Mouse (Mus musculus): ENCODE results near the gene Myo5a.

DNA sequence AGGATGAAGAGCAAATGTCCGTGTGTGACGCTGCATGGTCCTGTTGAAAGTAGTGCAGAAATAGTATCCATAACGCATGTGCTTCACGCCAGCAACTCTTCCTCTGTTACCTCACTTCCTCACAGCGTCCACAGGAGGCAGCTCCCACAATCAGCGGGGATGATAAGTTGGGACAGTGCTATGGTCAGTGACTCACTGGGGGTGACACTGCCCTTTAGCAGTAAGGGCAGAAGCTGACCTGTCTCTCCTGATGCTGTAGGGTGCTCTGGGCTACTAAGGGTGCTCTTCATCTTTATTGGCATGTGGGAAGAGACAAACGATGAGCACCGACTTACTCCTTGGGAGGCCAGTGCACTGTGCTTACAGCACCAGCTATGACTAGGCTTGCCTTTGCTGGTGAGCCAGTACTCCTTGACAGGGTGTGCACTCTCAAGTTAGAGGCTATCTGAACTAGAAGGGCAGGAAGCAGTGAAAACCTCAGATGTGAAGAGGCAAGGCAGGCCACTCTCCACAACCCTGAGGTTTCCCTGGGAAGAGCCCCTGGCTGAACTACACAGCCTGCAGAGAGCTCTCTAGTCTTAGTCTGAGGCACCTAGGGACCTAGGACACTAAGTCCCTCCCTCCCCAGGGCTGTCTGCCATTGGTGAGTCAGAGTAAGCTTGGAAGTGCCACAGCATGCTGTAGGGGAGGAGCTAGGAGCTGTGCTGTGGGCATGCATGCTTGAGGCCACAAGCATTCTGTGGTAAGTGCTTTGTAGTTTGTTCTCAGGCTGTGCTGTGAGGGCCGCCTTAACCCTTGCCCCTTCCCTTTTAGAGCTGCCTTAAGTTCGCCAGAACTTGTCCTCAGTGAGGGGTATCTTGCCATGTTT is 150.8 kb downstream of the Myo5a start:
- no peak for TF ChIP-seq CTCF (IDR thresholded peaks at IDR 0.05; ENCODE audit: insufficient read depth, low read length)
- TF ChIP-seq POLR2A (IDR thresholded peaks at IDR 0.05; ENCODE audit: borderline replicate concordance, extremely low read depth, low read depth, low read length), result no peak
